Mouse (Mus musculus) MEL (cell line): Measurements from ENCODE around the gene Dmrta2. TPM values are rescaled to one million over a fixed set of nuclear protein-coding genes. Genes with fewer than 3 reads are reported as not detected.

Experiments used
- DNase-seq: peaks from one replicate; pipeline ENCODE4 v3.0.0; 2011; ENCODE audit warnings: low read depth, low spot score
- H3K27ac ChIP-seq: 2 replicates; pipeline ENCODE4 v1.5.1; 2012; ENCODE audit warnings: low read depth, mild to moderate bottlenecking, control low read depth, low read length, moderate library complexity; ENCODE audit not compliant: control insufficient read depth
- H3K27me3 ChIP-seq, 2 experiments: fragments of 150-350 bp in 1 of 2; sonication (generic) in 1 of 2; 2 replicates each; pipeline ENCODE4 v1.6.1; 2012; ENCODE audit warnings: low read length in 2 of 2, mild to moderate bottlenecking in 2 of 2, improper control_type of control experiment in 1 of 2, moderate library complexity in 1 of 2; ENCODE audit not compliant: insufficient read depth in 2 of 2, control insufficient read depth in 1 of 2
- H3K36me3 ChIP-seq, 2 experiments: 2 replicates each; pipeline ENCODE4 v1.6.1; 2012 to 2014; ENCODE audit warnings: low read length in 2 of 2, improper control_type of control experiment in 1 of 2, inconsistent platforms in 1 of 2, mild to moderate bottlenecking in 1 of 2; ENCODE audit not compliant: insufficient read depth in 2 of 2, control insufficient read depth in 1 of 2
- H3K4me1 ChIP-seq, 2 experiments: fragments of 150-350 bp in 1 of 2; sonication (generic) in 1 of 2; 2 replicates each; pipeline ENCODE4 v1.6.1; 2012; ENCODE audit warnings: low read length in 2 of 2, improper control_type of control experiment in 1 of 2, mild to moderate bottlenecking in 1 of 2; ENCODE audit not compliant: insufficient read depth in 2 of 2, control insufficient read depth in 1 of 2
- H3K4me3 ChIP-seq, 2 experiments: fragments of 150-350 bp in 1 of 2; sonication (generic) in 1 of 2; 2 replicates each; pipeline ENCODE4 v1.5.1; 2012; ENCODE audit warnings: low read depth in 2 of 2, low read length in 2 of 2, mild to moderate bottlenecking in 2 of 2, moderate library complexity in 2 of 2, control low read depth in 1 of 2, improper control_type of control experiment in 1 of 2; ENCODE audit not compliant: control insufficient read depth in 1 of 2, insufficient read depth in 1 of 2
- H3K79me2 ChIP-seq: 2 replicates; pipeline ENCODE4 v1.6.1; 2012; ENCODE audit warnings: mild to moderate bottlenecking, low read length, moderate library complexity; ENCODE audit not compliant: control insufficient read depth, poor library complexity, insufficient read depth
- H3K9ac ChIP-seq: 2 replicates; pipeline ENCODE4 v1.6.1; 2012; ENCODE audit warnings: low read depth, mild to moderate bottlenecking, control low read depth, low read length, moderate library complexity; ENCODE audit not compliant: control insufficient read depth, poor library complexity, severe bottlenecking
- H3K9me3 ChIP-seq: fragments of 150-350 bp; sonication (generic); replicated peaks from 2 replicates; pipeline ENCODE4 v1.6.1; 2012; ENCODE audit warnings: mild to moderate bottlenecking, low read length, improper control_type of control experiment, moderate library complexity; ENCODE audit not compliant: insufficient read depth
- BHLHE40 ChIP-seq: IDR thresholded peaks from 2 replicates; pipeline ENCODE4 v1.6.1; 2012; ENCODE audit warnings: low read depth, mild to moderate bottlenecking, inconsistent platforms, low read length, improper control_type of control experiment, borderline replicate concordance
- CHD2 ChIP-seq: IDR thresholded peaks from 2 replicates; pipeline ENCODE4 v1.6.1; 2011; ENCODE audit warnings: low read length, improper control_type of control experiment
- CTCF ChIP-seq, 3 experiments: IDR thresholded peaks in 2 of 3; conservative IDR thresholded peaks in 1 of 3; 2 replicates each; pipeline ENCODE4 v1.5.1; 2011 to 2012; ENCODE audit warnings: low read length in 3 of 3, low read depth in 2 of 3, mild to moderate bottlenecking in 2 of 3, improper control_type of control experiment in 1 of 3, inconsistent platforms in 1 of 3, mixed read lengths in 1 of 3, moderate library complexity in 1 of 3; ENCODE audit not compliant: control insufficient read depth in 1 of 3, insufficient read depth in 1 of 3, poor library complexity in 1 of 3, severe bottlenecking in 1 of 3
- ELF1 ChIP-seq: IDR thresholded peaks from 2 replicates; pipeline ENCODE4 v1.6.1; 2014; ENCODE audit warnings: low read depth, mild to moderate bottlenecking, inconsistent platforms, low read length, improper control_type of control experiment, moderate library complexity
- EP300 ChIP-seq, 2 experiments: IDR thresholded peaks; 2 replicates each; pipeline ENCODE4 v1.6.1; 2011; ENCODE audit warnings: improper control_type of control experiment in 2 of 2, low read length in 2 of 2, low read depth in 1 of 2, mild to moderate bottlenecking in 1 of 2
- GABPA ChIP-seq: IDR thresholded peaks from 2 replicates; pipeline ENCODE4 v1.6.1; 2012; ENCODE audit warnings: low read depth, mild to moderate bottlenecking, inconsistent platforms, low read length, improper control_type of control experiment, moderate library complexity
- GATA1 ChIP-seq: IDR thresholded peaks from 2 replicates; pipeline ENCODE4 v1.6.1; 2011; ENCODE audit warnings: low read depth, low read length, improper control_type of control experiment
- HCFC1 ChIP-seq: IDR thresholded peaks from 2 replicates; pipeline ENCODE4 v1.6.1; 2012; ENCODE audit warnings: low read depth, mild to moderate bottlenecking, inconsistent platforms, low read length, improper control_type of control experiment, moderate library complexity
- JUND ChIP-seq: IDR thresholded peaks from 2 replicates; pipeline ENCODE4 v1.6.1; 2011; ENCODE audit warnings: low read depth, mild to moderate bottlenecking, improper control_type of control experiment, low read length
- KAT2A ChIP-seq: conservative IDR thresholded peaks from 2 replicates; pipeline ENCODE4 v1.6.1; 2012; ENCODE audit warnings: low read depth, low read length, improper control_type of control experiment, inconsistent platforms
- MAFK ChIP-seq: IDR thresholded peaks from 2 replicates; pipeline ENCODE4 v1.6.1; 2011; ENCODE audit warnings: low read depth, mild to moderate bottlenecking, low read length, improper control_type of control experiment, borderline replicate concordance
- MAX ChIP-seq: IDR thresholded peaks from 2 replicates; pipeline ENCODE4 v1.6.1; 2011; ENCODE audit warnings: low read length, improper control_type of control experiment
- MEF2A ChIP-seq: IDR thresholded peaks from 2 replicates; pipeline ENCODE4 v1.6.1; 2014; ENCODE audit warnings: low read depth, mild to moderate bottlenecking, inconsistent platforms, low read length, improper control_type of control experiment; ENCODE audit not compliant: poor library complexity, insufficient replicate concordance, severe bottlenecking; ENCODE audit errors: extremely low read depth
- MXI1 ChIP-seq: IDR thresholded peaks from 2 replicates; pipeline ENCODE4 v1.6.1; 2011; ENCODE audit warnings: mild to moderate bottlenecking, low read depth, low read length, improper control_type of control experiment
- MYB ChIP-seq: IDR thresholded peaks from 2 replicates; pipeline ENCODE4 v1.6.1; 2011; ENCODE audit warnings: mild to moderate bottlenecking, low read depth, low read length, improper control_type of control experiment
- NELFE ChIP-seq: IDR thresholded peaks from 2 replicates; pipeline ENCODE4 v1.6.1; 2011; ENCODE audit warnings: low read depth, low read length, improper control_type of control experiment
- POLR2A ChIP-seq, 2 experiments: IDR thresholded peaks; 2 replicates each; pipeline ENCODE4 v1.6.1; 2011 to 2012; ENCODE audit warnings: low read length in 2 of 2, mild to moderate bottlenecking in 2 of 2, control low read depth in 1 of 2, improper control_type of control experiment in 1 of 2, low read depth in 1 of 2, moderate library complexity in 1 of 2; ENCODE audit not compliant: control insufficient read depth in 1 of 2, insufficient read depth in 1 of 2, poor library complexity in 1 of 2
- RAD21 ChIP-seq: IDR thresholded peaks from 2 replicates; pipeline ENCODE4 v1.6.1; 2011; ENCODE audit warnings: mild to moderate bottlenecking, low read depth, low read length, improper control_type of control experiment
- SMC3 ChIP-seq: IDR thresholded peaks from 2 replicates; pipeline ENCODE4 v1.6.1; 2011; ENCODE audit warnings: low read depth, low read length, improper control_type of control experiment
- TAL1 ChIP-seq: IDR thresholded peaks from 2 replicates; pipeline ENCODE4 v1.6.1; 2012; ENCODE audit warnings: mild to moderate bottlenecking, inconsistent platforms, low read length, moderate library complexity, mixed read lengths
- TBP ChIP-seq: IDR thresholded peaks from 2 replicates; pipeline ENCODE4 v1.8.0; 2011; ENCODE audit warnings: low read depth, low read length, improper control_type of control experiment
- TCF12 ChIP-seq: IDR thresholded peaks from 2 replicates; pipeline ENCODE4 v1.6.1; 2014; ENCODE audit warnings: low read depth, mild to moderate bottlenecking, inconsistent platforms, low read length, improper control_type of control experiment, moderate library complexity
- UBTF ChIP-seq: IDR thresholded peaks from 2 replicates; pipeline ENCODE4 v1.6.1; 2012; ENCODE audit warnings: low read depth, mild to moderate bottlenecking, inconsistent platforms, low read length, improper control_type of control experiment, moderate library complexity, borderline replicate concordance; ENCODE audit not compliant: insufficient read depth
- USF1 ChIP-seq: IDR thresholded peaks from 2 replicates; pipeline ENCODE4 v1.6.1; 2014; ENCODE audit warnings: low read depth, mild to moderate bottlenecking, inconsistent platforms, low read length, improper control_type of control experiment, moderate library complexity
- USF2 ChIP-seq, 2 experiments: IDR thresholded peaks; 2 replicates each; pipeline ENCODE4 v1.6.1; 2011 to 2012; ENCODE audit warnings: improper control_type of control experiment in 2 of 2, low read length in 2 of 2, borderline replicate concordance in 1 of 2, inconsistent platforms in 1 of 2, low read depth in 1 of 2, mild to moderate bottlenecking in 1 of 2; ENCODE audit not compliant: insufficient read depth in 1 of 2
- ZC3H11A ChIP-seq: IDR thresholded peaks from 2 replicates; pipeline ENCODE4 v1.6.1; 2012; ENCODE audit warnings: low read depth, mild to moderate bottlenecking, inconsistent platforms, low read length, improper control_type of control experiment
- ZKSCAN1 ChIP-seq: IDR thresholded peaks from 2 replicates; pipeline ENCODE4 v1.6.1; 2012; ENCODE audit warnings: low read depth, mild to moderate bottlenecking, inconsistent platforms, low read length, improper control_type of control experiment, moderate library complexity
- ZNF384 ChIP-seq: IDR thresholded peaks from 2 replicates; pipeline ENCODE4 v1.6.1; 2012; ENCODE audit warnings: low read depth, mild to moderate bottlenecking, inconsistent platforms, low read length, improper control_type of control experiment
- polyA plus RNA-seq, 2 experiments: library from polyadenylated mRNA; stranded (reverse) in 1 of 2; unstranded in 1 of 2; fragments of >175 nt in 1 of 2; fragments of >200 nt in 1 of 2; gene quantifications; 2 replicates each; pipeline versions ENCODE4 v1.2.1 to v1.2.4; 2012; ENCODE audit warnings: low replicate concordance in 2 of 2, low read depth in 1 of 2; ENCODE audit not compliant: insufficient read length in 2 of 2, insufficient read depth in 1 of 2, missing spikeins in 1 of 2
- total RNA-seq: library from RNA; depleted of rRNA; stranded (reverse); fragments of 300-350 nt; gene quantifications from 2 replicates; pipeline ENCODE4 v1.2.3, GENCODE M21; 2012

Gene Dmrta2
- total and polyA plus RNA-seq, 3 experiments = 0.08 to 0.11 TPM; not detected in 1

- H3K36me3 ChIP-seq = peaks cover 0 to 7% of the 10 kb centered on the region in 2 experiments; a peak in 1 of 4 replicates
- no peaks in the 10 kb centered on the region for H3K27me3 ChIP-seq
- H3K4me1 ChIP-seq = peaks cover 0 to 14% of the 10 kb centered on the region in 2 experiments; a peak in 2 of 4 replicates
- no peaks in the 10 kb centered on the region for H3K79me2 ChIP-seq
- peak overlapping the region; percentile 59 for H3K9ac ChIP-seq
- H3K9me3 ChIP-seq = no peaks in the 10 kb centered on the region
- TF ChIP-seq ELF1 (no peak), ZKSCAN1 (no peak), GABPA (no peak), ZNF384 (no peak), USF1 (no peak), CTCF (IDR thresholded peaks at IDR 0.05 in 2 of 3, conservative IDR thresholded peaks at IDR 0.05 in 1 of 3; ENCODE audit: control insufficient read depth in 1 of 3, insufficient read depth in 1 of 3, low read depth in 2 of 3, low read length in 3 of 3, poor library complexity in 1 of 3, severe bottlenecking in 1 of 3) (peak; percentile 87 to 97 (median 92)), POLR2A (IDR thresholded peaks at IDR 0.05; ENCODE audit: control insufficient read depth in 1 of 2, insufficient read depth in 1 of 2, low read depth in 1 of 2, low read length in 2 of 2, poor library complexity in 1 of 2) (no peak), TAL1 (no peak), USF2 (IDR thresholded peaks at IDR 0.05; ENCODE audit: borderline replicate concordance in 1 of 2, insufficient read depth in 1 of 2, low read depth in 1 of 2, low read length in 2 of 2) (no peak), MAFK (no peak), MEF2A (no peak), UBTF (no peak), KAT2A (no peak), GATA1 (no peak), BHLHE40 (no peak), CHD2 (no peak), RAD21 (peak; percentile 93), NELFE (no peak), EP300 (IDR thresholded peaks at IDR 0.05; ENCODE audit: low read depth in 1 of 2, low read length in 2 of 2) (no peak), MYB (no peak), MAX (no peak), HCFC1 (no peak), MXI1 (peak; percentile 43; the same call in 1 of the 2 replicates), TCF12 (no peak), TBP (no peak), ZC3H11A (peak; percentile 84), SMC3 (peak; percentile 91), JUND (no peak)
- DNase-seq = peak; percentile 92
- peak overlapping the region; percentile 55 to 64 for H3K4me3 ChIP-seq
- peak overlapping the region; percentile 36 for H3K27ac ChIP-seq
Measured at GRCm38 (mm10) chr4:110020255-110020654, 42.4 kb downstream of the Dmrta2 start.
